Mouse (Mus musculus) CH12.LX (cell line): ENCODE data around the gene Suox.

Experiments used
- CTCF ChIP-seq, 2 experiments: IDR thresholded peaks in 1 of 2; conservative IDR thresholded peaks in 1 of 2; 2 replicates each; pipeline ENCODE4 v1.5.1; 2011 to 2012; ENCODE audit warnings: low read depth in 2 of 2, low read length in 2 of 2, improper control_type of control experiment in 1 of 2, inconsistent platforms in 1 of 2, mild to moderate bottlenecking in 1 of 2, moderate library complexity in 1 of 2
- EP300 ChIP-seq: IDR thresholded peaks from 2 replicates; pipeline ENCODE4 v1.6.1; 2011; ENCODE audit warnings: low read length, improper control_type of control experiment
- JUN ChIP-seq: IDR thresholded peaks from 2 replicates; pipeline ENCODE4 v1.6.1; 2011; ENCODE audit warnings: low read depth, mild to moderate bottlenecking, low read length, improper control_type of control experiment, moderate library complexity; ENCODE audit not compliant: insufficient read depth
- JUND ChIP-seq: conservative IDR thresholded peaks from 2 replicates; pipeline ENCODE4 v1.6.1; 2011; ENCODE audit warnings: low read depth, low read length, improper control_type of control experiment
- KAT2A ChIP-seq: IDR thresholded peaks from 2 replicates; pipeline ENCODE4 v1.6.1; 2012; ENCODE audit warnings: low read length, improper control_type of control experiment, inconsistent platforms; ENCODE audit not compliant: insufficient replicate concordance
- MAFK ChIP-seq: IDR thresholded peaks from 2 replicates; pipeline ENCODE4 v1.6.1; 2011; ENCODE audit warnings: low read length, improper control_type of control experiment; ENCODE audit not compliant: insufficient replicate concordance
- MAX ChIP-seq: IDR thresholded peaks from 2 replicates; pipeline ENCODE4 v1.6.1; 2011; ENCODE audit warnings: low read length, improper control_type of control experiment
- MEF2A ChIP-seq: IDR thresholded peaks from 2 replicates; pipeline ENCODE4 v1.6.1; 2014; ENCODE audit warnings: low read depth, mild to moderate bottlenecking, inconsistent platforms, low read length, improper control_type of control experiment, borderline replicate concordance
- POLR2A ChIP-seq: IDR thresholded peaks from 2 replicates; pipeline ENCODE4 v1.6.1; 2011; ENCODE audit warnings: low read depth, mild to moderate bottlenecking, improper control_type of control experiment, low read length
- POLR2AphosphoS2 ChIP-seq: IDR thresholded peaks from 2 replicates; pipeline ENCODE4 v1.6.1; 2011; ENCODE audit warnings: low read depth, low read length, improper control_type of control experiment
- USF2 ChIP-seq: conservative IDR thresholded peaks from 2 replicates; pipeline ENCODE4 v1.6.1; 2011; ENCODE audit warnings: low read depth, low read length, improper control_type of control experiment
- ZKSCAN1 ChIP-seq: IDR thresholded peaks from 2 replicates; pipeline ENCODE4 v1.6.1; 2012; ENCODE audit warnings: low read depth, inconsistent platforms, low read length, improper control_type of control experiment, borderline replicate concordance
- ZMIZ1 ChIP-seq: IDR thresholded peaks from 2 replicates; pipeline ENCODE4 v1.6.1; 2012; ENCODE audit warnings: low read depth, mild to moderate bottlenecking, inconsistent platforms, low read length, improper control_type of control experiment

GRCm38 (mm10) chr10:128639999-128640398 is 33.9 kb downstream of the Suox start:
- TF ChIP-seq CTCF (conservative IDR thresholded peaks at IDR 0.05 in 1 of 2, IDR thresholded peaks at IDR 0.05 in 1 of 2; ENCODE audit: low read depth in 2 of 2, low read length in 2 of 2) = no peak
- TF ChIP-seq EP300 = no peak
- TF ChIP-seq POLR2A = no peak
- TF ChIP-seq USF2 = no peak
- no peak for TF ChIP-seq MAX
- no peak for TF ChIP-seq MEF2A
- no peak for TF ChIP-seq ZKSCAN1
- TF ChIP-seq ZMIZ1 = no peak
- TF ChIP-seq JUND = no peak
- TF ChIP-seq MAFK = no peak
- no peak for TF ChIP-seq JUN
- no peak for TF ChIP-seq KAT2A
- no peak for TF ChIP-seq POLR2AphosphoS2
